Mouse (Mus musculus) ovary, adult 18-20 months (tissue): ENCODE measurements around the gene Hs3st5.
"Not testable (repeated sequence)": the region's sequence is repeated elsewhere in the genome, so short reads cannot be mapped to it uniquely, and the experiment has no call there.

Experiments used
- DNase-seq: peaks from one replicate; pipeline ENCODE4 v3.0.0; 2022; ENCODE audit warnings: low spot score, mixed read lengths

Gene Hs3st5

GRCm38 (mm10) chr10:36557673-36558072 is 51.1 kb downstream of the Hs3st5 start:
- no peak for DNase-seq

- DNase-seq: no peak
These were observed 52.1 kb downstream of the Hs3st5 start for GRCm38 (mm10) chr10:36558736-36559135.

DNA sequence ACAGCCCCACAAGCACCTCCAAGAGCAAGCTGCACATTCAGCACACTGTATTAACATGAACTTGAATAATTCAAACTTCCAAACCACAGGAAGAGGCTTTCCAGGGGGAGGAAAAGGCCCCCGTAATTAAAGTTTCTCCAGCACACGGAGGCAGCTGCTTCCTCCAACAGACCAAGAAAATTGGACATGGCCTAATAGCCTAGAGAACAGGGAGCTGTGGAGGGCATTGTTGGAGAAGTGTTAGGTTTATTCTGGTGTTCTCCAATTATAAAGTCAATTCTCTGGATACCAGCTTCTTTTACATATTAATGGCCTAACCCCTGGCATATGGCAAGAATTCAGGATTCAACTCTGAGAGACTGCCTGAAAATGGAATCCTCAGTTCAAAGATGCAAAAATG is 60.6 kb downstream of the Hs3st5 start:
- no peak for DNase-seq

GRCm38 (mm10) chr10:36572540-36572939 is 65.9 kb downstream of the Hs3st5 start:
- no peak for DNase-seq

DNA sequence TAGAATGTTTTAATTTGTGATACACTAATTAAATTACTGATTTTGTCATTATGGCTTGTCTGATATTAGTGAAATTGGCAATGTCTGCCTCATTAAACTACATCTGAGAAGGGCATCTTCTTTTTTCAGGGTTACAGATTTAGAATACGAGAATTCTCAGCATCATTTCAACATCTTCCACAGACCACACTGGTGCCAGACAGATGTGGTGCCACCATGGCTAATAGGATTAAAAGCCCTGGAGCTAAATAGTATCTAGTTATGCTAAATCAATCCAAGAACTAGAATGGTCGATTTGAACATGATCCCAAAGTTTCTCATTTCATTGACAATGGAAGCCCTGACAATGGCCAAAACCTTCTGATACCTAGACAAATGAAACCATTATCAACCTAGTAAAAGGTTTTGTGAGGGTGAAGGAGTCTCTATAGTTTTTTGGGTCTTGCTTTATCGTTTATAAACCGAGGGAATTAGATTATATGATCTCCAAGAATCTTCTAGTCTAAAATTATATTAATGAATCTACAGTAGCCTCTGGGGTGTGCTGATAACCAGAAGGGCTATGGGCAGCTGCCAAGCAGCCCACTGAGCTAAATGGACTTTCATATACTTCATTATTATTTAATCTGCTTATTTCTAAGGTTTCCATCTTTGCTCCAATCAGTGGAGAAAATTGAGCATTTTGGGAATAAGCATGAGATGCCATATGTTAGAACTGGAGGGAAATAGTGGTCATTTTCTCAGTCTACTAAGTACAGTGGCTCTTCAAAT is 71.9 kb downstream of the Hs3st5 start:
- no peak for DNase-seq

- no peak for DNase-seq
These were observed 103.8 kb downstream of the Hs3st5 start for GRCm38 (mm10) chr10:36610400-36610799.

- DNase-seq: not testable (repeated sequence)
These were observed 104.8 kb downstream of the Hs3st5 start for GRCm38 (mm10) chr10:36611415-36611814.

DNA sequence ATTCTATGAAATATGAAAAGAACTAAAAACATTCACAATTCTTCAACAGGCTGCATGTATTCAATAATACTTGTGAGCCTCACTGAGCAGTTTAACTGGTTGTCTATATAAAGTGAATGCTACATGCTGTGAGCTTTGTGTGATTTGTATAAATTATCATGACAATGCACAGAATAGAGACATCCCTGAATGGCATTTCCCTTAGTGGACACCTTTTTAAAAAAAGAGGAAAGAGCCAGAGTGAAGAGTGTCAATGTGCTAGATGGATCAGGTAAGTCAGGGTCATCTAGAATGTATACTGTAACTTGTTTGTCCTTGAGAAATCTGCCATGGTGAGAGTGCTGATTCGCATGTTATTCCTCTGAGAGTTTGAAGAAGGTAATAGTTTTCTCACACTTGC is 116.4 kb downstream of the Hs3st5 start:
- no peak for DNase-seq

DNA sequence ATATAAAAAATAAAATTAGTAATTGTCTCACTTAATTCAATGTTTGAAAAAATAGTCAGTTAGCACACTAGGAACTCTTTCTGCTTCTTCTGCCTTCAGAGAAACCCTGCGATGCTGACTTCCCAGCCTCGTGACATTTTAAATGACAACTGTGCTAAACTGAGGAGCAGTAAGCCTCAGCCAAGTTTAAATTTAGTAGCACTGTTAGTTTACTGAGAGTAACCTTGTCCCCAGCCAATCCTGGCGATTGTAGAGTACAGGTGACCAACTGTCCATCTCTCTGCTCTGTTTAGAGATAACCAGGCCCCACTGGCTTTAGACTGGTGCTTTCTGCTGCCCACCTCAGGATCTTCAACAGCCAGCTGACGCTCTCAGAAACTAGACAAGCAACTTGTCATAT is 121.3 kb downstream of the Hs3st5 start:
- DNase-seq: no peak

- no peak for DNase-seq
These were observed 125.1 kb downstream of the Hs3st5 start for GRCm38 (mm10) chr10:36631746-36632145.

DNA sequence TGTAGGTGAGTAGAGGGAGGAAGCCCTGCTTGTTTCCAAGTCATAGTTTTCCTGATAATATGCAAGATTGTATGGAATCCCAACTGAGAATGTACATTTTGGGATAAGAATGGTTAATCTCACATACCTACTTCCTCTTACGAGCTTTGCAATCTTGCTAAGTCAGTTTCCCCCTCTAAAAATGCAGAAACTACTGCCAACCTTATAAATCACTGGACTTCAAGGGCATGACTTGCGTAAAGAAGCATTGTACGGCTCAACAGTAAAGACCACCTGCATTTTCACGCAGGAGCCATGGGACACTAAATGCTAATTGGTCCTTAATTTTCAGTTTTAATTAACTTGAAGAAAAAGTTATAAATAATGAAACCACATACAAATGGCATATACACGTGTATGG is 144.0 kb downstream of the Hs3st5 start:
- no peak for DNase-seq

DNA sequence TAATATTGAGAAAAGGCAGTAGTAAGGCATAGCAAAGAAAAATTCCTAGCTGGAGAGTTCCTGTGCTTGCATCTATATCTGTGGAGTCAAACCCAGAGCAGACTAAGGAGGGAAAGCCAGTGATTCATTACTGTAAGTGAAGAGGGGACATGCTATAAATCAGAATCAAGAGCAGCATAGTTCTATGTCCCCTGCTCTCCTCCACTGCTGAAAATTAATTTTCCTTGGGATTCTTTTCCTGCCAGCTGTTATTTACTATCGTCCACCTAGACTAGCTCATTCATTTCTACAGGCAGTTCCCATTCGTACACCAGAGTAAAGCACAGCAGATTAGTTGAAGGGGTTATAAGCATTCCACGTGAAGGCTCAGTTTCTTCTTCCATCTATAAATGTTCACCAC is 207.4 kb downstream of the Hs3st5 start:
- DNase-seq: no peak

GRCm38 (mm10) chr10:36726239-36726638 is 219.6 kb downstream of the Hs3st5 start:
- DNase-seq: no peak

GRCm38 (mm10) chr10:36729361-36730098 is 222.9 kb downstream of the Hs3st5 start:
- DNase-seq: no peak

DNA sequence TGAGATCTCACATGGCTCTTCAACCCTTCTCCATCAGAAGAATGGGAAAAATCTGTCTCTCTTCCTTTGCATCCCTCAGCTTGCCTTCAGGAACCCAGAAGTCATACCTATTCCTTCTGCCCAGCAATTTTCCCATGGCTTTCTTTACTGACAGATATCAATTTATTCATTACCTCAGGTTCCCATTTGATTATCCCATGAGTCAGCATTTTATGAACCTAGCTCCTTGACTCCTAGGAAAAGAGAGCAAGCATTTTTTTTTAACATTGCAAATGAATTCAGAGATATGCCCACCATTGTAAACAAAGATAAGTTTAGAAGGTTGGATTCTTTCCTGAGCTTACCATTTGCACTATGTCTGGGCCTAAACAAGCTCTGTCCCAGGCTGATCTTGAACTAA is 232.8 kb downstream of the Hs3st5 start:
- no peak for DNase-seq

- DNase-seq: no peak
These were observed 243.4 kb downstream of the Hs3st5 start for GRCm38 (mm10) chr10:36750021-36750420.

DNA sequence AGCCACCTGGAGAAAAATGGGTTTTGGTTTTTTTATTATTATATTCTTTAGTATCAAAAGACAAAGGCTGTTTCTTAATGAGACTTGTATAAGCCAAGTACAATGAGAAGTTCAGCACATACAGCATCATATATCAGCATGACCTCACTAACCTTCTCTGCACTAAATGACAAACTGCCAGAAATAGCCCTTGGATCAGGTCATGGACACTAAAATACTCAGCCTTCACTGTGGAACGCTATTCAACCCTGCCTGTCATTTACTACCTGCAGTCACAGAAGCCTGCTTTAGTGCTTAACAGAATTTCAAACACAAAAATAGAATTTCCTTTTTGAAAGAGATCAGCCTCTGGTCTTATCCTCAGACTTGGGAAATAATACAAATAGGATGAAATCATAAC is 247.9 kb downstream of the Hs3st5 start:
- DNase-seq: no peak

DNA sequence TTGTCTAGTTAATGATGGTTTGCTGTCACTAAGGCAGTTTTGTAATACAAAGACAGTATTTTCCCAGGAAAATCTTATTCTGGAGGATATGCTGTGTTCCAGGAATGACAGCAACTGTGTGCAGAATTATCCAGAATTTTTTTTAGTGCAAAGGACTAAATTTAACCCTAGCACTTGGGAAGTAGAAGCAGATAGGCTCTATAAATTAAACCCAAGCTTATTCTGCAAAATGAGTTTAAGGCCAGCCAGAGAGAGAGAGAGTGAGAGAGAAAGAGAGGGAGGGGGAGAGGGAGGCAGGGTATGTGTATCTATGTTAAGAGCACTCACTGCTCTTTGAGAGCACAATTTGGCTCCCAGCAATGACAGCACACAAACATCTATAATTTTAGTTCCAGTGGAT is 267.0 kb downstream of the Hs3st5 start:
- DNase-seq: no peak

- no peak for DNase-seq
These were observed 268.3 kb downstream of the Hs3st5 start for GRCm38 (mm10) chr10:36774898-36775297.

- no peak for DNase-seq
These were observed 275.0 kb downstream of the Hs3st5 start for GRCm38 (mm10) chr10:36781641-36782040.

DNA sequence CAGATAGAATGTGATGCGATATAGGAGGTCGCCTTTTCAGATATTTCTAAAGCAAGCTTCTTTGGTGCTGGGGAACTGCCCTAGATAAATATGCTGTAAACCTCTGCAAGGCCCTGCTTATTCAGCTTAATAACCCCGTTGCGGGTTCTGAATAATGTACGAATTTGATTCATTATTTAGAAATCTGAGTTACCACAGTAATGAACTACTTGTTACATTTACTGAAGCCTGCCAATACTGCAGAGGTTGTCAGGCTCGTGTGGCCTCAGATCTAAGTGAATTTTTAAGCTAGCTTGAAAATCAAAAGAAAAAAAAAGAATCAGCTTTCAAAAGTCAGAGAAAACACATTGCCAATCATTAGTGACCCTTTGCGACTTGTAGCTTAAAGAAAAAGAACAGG is 280.4 kb downstream of the Hs3st5 start:
- no peak for DNase-seq

DNA sequence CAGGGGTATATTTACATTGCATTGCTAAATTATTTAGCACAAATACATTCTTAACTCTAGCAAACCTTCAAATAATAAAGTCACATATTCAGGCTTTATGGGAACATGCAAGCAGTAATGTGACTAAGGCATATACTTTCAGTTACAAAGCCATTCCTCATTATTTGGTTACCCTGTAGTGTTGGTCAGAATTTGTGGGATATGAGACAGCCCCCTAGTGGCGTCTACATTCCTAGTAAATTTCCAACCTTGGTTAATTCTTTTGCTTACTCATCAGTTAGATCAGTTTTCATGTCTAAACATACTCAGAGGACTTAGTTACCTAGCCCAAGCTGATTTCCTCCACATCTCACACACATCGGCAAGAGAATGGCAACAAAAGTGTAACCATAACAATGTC is 285.2 kb downstream of the Hs3st5 start:
- no peak for DNase-seq

GRCm38 (mm10) chr10:36795311-36795710 is 288.7 kb downstream of the Hs3st5 start:
- no peak for DNase-seq
